Mouse (Mus musculus) cortical plate, adult 2 months (tissue): ENCODE measurements around the gene Mmp9. TPM values are rescaled to one million over a fixed set of nuclear protein-coding genes. Genes with fewer than 3 reads are reported as not detected.

ENCODE experiments used
- H3K27ac ChIP-seq: fragments of 200-500 bp; 2 replicates; pipeline ENCODE4 v1.5.1; 2012; ENCODE audit warnings: low read length, control low read depth, inconsistent platforms; ENCODE audit not compliant: insufficient read depth
- H3K4me1 ChIP-seq: fragments of 200-500 bp; 2 replicates; pipeline ENCODE4 v1.6.1; 2011; ENCODE audit warnings: low read length; ENCODE audit not compliant: control insufficient read depth, insufficient read depth
- H3K4me3 ChIP-seq: fragments of 200-500 bp; 2 replicates; pipeline ENCODE4 v1.5.1; 2011; ENCODE audit warnings: mild to moderate bottlenecking, low read length, control low read depth; ENCODE audit not compliant: insufficient read depth
- CTCF ChIP-seq: fragments of 200-500 bp; IDR thresholded peaks from 2 replicates; pipeline ENCODE4 v1.5.1; 2011; ENCODE audit warnings: mild to moderate bottlenecking, control low read depth, low read length; ENCODE audit not compliant: insufficient read depth; ENCODE audit errors: extremely low read depth
- POLR2A ChIP-seq: fragments of 200-500 bp; IDR thresholded peaks from 2 replicates; pipeline ENCODE4 v1.6.1; 2011; ENCODE audit warnings: mild to moderate bottlenecking, low read length, control low read depth; ENCODE audit not compliant: insufficient read depth; ENCODE audit errors: extremely low read depth
- polyA plus RNA-seq: library from polyadenylated mRNA; depleted of rRNA; stranded (reverse); fragments of >200 nt; gene quantifications from 2 replicates; pipeline ENCODE4 v1.2.3, GENCODE M21; 2012

The Mmp9 gene
- polyA plus RNA-seq, 1 experiment = 1.5 TPM

DNA sequence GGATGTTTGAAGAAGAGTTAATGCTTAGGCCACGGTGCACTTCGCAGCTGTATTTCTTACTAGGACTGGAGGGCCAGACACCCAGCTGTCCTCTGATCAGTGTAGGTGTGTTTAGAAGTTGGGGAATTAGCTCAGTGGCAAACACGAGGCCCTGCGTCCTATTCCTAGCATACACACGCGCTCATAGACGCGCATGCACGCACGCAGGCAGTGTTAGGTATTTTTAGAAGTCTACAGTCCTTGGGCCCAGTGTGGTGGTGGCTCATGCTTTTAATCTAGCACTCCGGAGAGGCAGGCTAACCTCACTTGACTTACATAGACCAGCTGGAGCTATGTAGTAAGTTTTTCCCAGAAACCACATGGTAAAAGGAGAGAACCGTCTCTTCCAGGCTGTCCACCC lies 28.4 kb upstream of the Mmp9 start:
- H3K27ac ChIP-seq = peak overlapping the region; percentile 100
- H3K4me3 ChIP-seq = peak overlapping the region; percentile 90
- TF ChIP-seq POLR2A (peak; percentile 51; the same call in 1 of the 2 replicates), CTCF (no peak)
- no peaks in the 10 kb centered on the region for H3K4me1 ChIP-seq

DNA sequence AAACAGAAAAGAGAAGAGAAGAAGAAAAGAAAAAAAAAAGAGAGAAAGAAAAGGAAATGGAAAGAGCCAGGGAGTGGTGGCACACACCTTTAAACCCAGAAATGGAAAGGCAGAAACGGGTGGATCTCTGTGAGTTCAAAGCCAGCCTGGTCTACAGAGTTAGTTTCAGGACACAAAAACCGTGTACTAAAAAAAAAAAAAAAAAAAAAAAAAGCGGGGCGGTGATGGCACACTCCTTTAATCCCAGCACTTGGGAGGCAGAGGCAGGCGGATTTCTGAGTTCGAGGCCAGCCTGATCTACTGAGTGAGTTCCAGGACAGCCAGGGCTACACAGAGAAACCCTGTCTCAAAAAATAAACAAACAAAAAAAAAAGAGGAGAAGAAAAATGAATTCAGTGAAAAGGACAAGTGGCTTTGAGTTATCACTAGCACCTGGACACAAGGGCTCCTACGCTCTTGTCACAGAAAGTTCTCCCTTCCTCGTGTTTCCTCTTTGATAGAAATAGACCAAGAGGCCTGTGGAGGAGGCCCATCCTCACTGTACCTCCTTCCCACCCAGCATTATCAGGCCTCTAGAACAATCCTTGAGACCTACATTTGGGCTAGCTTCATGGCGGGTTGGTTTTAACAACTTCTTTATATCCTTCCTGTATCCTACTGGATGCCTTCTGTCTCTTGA lies 27.7 kb upstream of the Mmp9 start:
- H3K4me1 ChIP-seq = no peaks in the 10 kb centered on the region
- H3K4me3 ChIP-seq = no peak overlapping the region; the same call in 1 of the 2 replicates
- H3K27ac ChIP-seq = 0 out of 2 replicates have a peak overlapping the region, but pooled peaks have one; percentile 100
- no peak for TF ChIP-seq POLR2A
- no peak for TF ChIP-seq CTCF

DNA sequence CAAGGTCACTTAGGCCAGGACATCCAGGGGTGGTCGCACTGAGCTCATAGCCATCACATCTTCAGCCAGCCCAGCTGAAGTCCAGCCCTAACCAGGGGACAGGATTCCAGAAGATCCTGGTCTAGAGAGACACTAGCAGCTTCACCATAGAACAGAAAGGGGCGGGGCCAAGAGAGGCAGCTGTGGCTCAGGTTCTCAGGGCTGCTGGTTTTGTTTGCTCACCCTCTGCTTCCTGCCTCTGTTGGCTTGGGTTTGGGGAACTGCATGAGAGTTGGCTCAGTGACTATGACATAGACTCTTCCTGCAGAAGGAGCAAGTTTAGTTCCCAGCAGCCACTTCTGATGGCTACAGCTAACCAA lies 27.2 kb upstream of the Mmp9 start:
- TF ChIP-seq POLR2A (no peak), CTCF (no peak)
- H3K4me1 ChIP-seq = no peaks in the 10 kb centered on the region
- no peak overlapping the region for H3K4me3 ChIP-seq
- H3K27ac ChIP-seq = no peak overlapping the region

DNA sequence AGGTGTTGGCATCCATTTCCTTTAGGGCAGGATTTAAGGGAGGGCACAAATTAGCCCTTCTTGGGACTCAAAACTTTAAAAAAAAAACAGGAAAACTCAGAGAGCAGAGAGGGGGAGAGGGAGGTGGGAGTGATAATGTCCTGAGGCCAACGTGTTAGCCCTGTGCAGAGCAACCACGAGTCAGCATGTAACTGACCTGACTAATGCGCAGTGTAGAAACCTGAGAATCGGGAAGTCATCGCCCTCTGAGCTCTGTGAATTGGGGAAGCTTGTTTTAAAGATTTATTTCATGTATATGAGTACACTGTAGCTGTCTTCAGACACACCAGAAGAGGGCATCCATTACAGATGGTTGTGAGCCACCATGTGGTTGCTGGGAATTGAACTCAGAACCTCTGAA lies 23.8 kb upstream of the Mmp9 start:
- no peak overlapping the region for H3K27ac ChIP-seq
- no peak for TF ChIP-seq POLR2A
- TF ChIP-seq CTCF = no peak
- no peaks in the 10 kb centered on the region for H3K4me1 ChIP-seq
- H3K4me3 ChIP-seq = no peak overlapping the region

GRCm38 (mm10) chr2:164917371-164917770 lies 23.2 kb upstream of the Mmp9 start:
- H3K4me3 ChIP-seq = no peak overlapping the region
- H3K27ac ChIP-seq = no peak overlapping the region
- TF ChIP-seq CTCF (no peak), POLR2A (no peak)
- no peaks in the 10 kb centered on the region for H3K4me1 ChIP-seq

- Histone ChIP-seq H3K4me3 (no peak overlapping the region), H3K27ac (no peak overlapping the region), H3K4me1 (no peaks in the 10 kb centered on the region)
- TF ChIP-seq CTCF (peak; percentile 50), POLR2A (no peak)
Observed at GRCm38 (mm10) chr2:164918325-164918724, 22.3 kb upstream of the Mmp9 start.

DNA sequence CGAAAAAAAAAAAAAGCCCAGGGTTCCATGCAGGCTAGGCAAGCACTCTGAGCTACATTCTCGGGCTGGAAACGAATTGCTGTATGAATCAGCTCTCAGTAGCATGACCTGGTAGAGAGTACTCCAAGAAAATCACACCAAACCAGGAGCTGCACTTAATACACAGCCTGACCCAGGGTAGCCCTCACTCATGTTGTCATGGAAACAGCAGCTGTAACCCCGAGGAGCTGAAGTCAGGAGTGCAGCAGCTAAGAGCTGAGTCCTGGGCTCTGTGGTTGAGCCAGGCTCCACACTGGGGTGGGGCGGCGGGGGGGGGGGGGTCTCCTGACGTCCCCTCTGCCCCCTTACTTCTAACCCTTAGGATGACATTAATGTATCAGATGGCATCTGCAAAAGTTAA lies 18.6 kb upstream of the Mmp9 start:
- H3K4me3 ChIP-seq = no peak overlapping the region
- no peak overlapping the region for H3K27ac ChIP-seq
- H3K4me1 ChIP-seq = no peaks in the 10 kb centered on the region
- TF ChIP-seq CTCF = no peak
- TF ChIP-seq POLR2A = no peak

GRCm38 (mm10) chr2:164923291-164923690 lies 17.3 kb upstream of the Mmp9 start:
- Histone ChIP-seq H3K4me1 (no peaks in the 10 kb centered on the region), H3K4me3 (no peak overlapping the region), H3K27ac (no peak overlapping the region)
- TF ChIP-seq CTCF (no peak), POLR2A (no peak)

- no peak for TF ChIP-seq POLR2A
- peak; percentile 92 for TF ChIP-seq CTCF
- Histone ChIP-seq H3K4me1 (no peaks in the 10 kb centered on the region), H3K4me3 (no peak overlapping the region), H3K27ac (no peak overlapping the region)
Observed at GRCm38 (mm10) chr2:164924100-164924857, 16.3 kb upstream of the Mmp9 start.

GRCm38 (mm10) chr2:164930706-164931581 lies 9.6 kb upstream of the Mmp9 start:
- H3K4me1 ChIP-seq = no peaks in the 10 kb centered on the region
- H3K4me3 ChIP-seq = no peak overlapping the region
- TF ChIP-seq CTCF (no peak), POLR2A (no peak)
- no peak overlapping the region for H3K27ac ChIP-seq
